Mouse (Mus musculus) c-Kit-negative CD71-positive TER-119-positive erythroid progenitor cells, embryonic 14.5 days (primary cell): ENCODE results near the gene Sds.

Experiments
- DNase-seq: peaks from one replicate; pipeline ENCODE4 v3.0.0-alpha.2; 2013; ENCODE audit warnings: low read depth, low spot score

Gene Sds

GRCm38 (mm10) chr5:120514031-120514677, 37.8 kb downstream of the Sds start:
- DNase-seq, result no peak

- DNase-seq, result no peak
These were observed 38.4 kb downstream of the Sds start for GRCm38 (mm10) chr5:120514754-120515153.

GRCm38 (mm10) chr5:120515451-120515850, 39.1 kb downstream of the Sds start:
- no peak for DNase-seq

GRCm38 (mm10) chr5:120516221-120516984, 40.1 kb downstream of the Sds start:
- DNase-seq, result no peak

DNA sequence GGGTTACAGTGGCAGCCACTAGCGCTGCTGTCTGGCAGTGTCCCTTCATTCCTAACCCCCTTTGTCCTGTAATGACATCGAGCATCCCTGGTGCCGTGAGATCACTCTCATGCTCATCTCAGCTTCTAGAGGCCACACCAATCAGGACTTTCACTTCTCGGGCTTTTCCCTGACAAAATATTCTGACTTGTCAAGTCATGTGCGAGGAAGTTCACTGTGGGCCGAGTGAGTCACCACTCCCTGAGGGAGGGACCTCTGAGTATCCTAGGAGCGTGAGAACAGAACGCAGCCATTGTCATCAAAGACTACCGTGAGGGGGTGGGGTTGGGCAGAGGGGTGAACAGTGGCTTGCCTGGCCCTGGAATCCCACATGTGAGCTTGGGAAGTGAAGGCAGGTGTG, 41.2 kb downstream of the Sds start:
- no peak for DNase-seq

GRCm38 (mm10) chr5:120522649-120523048, 46.3 kb downstream of the Sds start:
- peak; percentile 33 for DNase-seq

DNA sequence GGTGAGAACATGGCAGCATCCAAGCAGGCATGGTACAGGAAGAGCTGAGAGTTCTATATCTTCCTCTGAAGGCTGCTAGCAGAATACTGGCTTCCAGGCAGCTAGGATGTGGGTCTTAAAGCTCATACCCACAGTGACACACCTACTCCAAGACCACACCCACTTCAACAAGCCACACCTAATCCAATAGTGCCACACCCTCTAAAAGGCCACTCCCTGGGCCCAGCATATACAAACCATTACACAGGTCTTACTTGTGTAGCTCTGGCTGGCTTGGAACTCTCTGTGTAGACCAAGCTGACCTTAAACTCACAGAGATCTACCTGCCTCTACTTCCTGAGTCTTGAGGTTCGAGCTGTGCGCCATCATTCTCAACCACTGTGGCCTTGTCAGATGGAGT, 48.4 kb downstream of the Sds start:
- DNase-seq, result peak; percentile 53

- no peak for DNase-seq
These were observed 49.4 kb downstream of the Sds start for GRCm38 (mm10) chr5:120525737-120526136.

- no peak for DNase-seq
These were observed 50.0 kb downstream of the Sds start for GRCm38 (mm10) chr5:120526311-120526710.

DNA sequence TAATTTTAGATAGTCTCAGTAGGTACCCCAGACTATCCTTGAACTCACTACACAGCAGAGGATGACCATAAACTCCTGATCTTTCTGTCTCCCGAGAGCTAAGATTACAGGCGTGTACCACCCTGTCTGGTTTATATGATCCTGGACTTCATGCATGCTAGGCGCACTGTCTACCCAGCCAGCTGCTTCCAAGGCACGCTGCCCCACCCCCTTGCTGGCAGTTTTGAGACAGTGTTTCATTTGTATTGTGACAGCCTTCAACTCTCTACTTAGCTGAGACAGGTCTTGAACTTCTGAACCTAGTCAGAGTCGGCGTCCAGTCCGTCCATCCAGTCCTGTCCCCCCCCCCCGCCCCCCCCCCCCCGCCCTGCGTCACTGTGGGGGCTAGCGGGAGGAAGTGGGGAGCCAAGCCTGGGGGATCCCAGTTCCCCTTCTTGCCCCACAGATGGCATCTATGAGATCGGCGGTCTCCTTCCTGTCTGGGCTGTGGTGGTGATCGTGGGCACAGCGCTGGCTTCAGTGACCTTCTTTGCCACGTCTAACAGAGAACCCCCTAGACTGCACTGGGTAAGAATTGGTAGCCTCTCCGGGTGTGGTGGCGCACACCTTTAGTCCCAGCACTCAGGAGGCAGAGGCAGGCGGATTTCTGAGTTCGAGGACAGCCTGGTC, 51.1 kb downstream of the Sds start:
- DNase-seq, result no peak

DNA sequence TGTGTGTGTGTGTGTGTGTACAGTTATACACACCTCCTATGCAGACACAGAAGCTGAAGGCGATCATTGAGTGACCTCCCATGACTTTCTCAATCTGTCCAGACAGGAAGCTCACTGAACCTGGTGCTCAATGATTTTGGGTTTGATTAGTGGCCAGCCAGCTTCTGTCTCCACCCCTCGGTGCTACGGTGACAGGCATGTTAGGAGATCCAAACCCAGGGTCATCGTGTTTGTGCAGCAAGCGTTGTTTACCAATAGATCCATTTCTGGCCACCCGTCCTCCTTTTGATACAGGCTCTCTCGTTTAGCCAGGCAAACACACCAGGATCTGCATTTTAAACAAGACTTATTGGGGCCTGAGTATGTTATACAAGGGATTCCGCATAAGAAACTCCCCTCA, 55.3 kb downstream of the Sds start:
- no peak for DNase-seq
